Mouse (Mus musculus) c-Kit-positive CD71-positive TER-119-negative erythroid progenitor cells, embryonic 14.5 days (primary cell): ENCODE measurements at regions not wholly inside any gene's neighbourhood (a gene's known extent, or its start where the extent isn't known, plus 50 kb on each side); places are given as distances from the start of the nearest gene placed in this dataset.
"Not testable (repeated sequence)": the region's sequence is repeated elsewhere in the genome, so short reads cannot be mapped to it uniquely, and the experiment has no call there.

Source experiments
- DNase-seq: peaks from one replicate; pipeline ENCODE4 v3.0.0-alpha.2; 2013; ENCODE audit warnings: low read depth

DNA sequence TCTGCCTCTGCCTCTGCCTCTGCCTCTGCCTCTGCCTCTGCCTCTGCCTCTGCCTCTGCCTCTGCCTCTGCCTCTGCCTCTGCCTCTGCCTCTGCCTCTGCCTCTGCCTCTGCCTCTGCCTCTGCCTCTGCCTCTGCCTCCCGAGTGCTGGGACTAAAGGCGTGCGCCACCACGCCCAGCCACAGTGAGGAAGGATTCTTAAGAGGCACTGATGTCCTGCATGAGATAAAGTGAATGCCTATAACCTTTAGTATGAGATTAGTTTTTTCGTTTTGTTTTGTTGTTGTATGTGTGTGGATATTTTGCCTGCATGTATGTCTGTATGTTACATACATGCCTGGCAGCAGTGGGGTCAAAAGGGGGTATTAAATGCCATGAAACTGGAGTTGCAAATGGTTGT, 63.2 kb downstream of the Hlx start:
- not testable (repeated sequence) for DNase-seq

- DNase-seq: no peak
Measured at GRCm38 (mm10) chr1:184668428-184668827, 64.0 kb downstream of the Hlx start.

DNA sequence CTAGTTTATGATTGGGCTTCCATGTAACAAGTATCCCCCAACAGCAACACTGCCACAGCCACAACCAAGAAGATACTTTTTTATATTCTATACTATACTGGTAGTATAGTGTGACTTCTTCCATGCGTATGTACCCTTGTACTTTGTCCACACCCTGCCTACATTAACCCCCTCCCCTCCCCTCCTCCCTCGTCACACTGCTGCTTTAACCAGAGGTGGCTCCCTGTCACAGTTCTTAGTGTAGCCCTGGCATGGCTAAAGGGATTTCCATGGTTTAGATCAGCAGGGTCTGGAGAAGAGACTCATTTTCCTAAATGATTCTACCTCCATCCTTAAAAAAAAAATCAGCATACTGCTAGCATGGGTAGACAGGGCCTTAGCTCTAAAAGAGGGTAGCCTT, 64.4 kb downstream of the Hlx start:
- no peak for DNase-seq

- no peak for DNase-seq
Measured at GRCm38 (mm10) chr1:184665243-184665642, 67.2 kb downstream of the Hlx start.

- DNase-seq: no peak
Measured at GRCm38 (mm10) chr1:184664098-184664375, 68.4 kb downstream of the Hlx start.

- no peak for DNase-seq
Measured at GRCm38 (mm10) chr1:184663300-184664097, 68.9 kb downstream of the Hlx start.

GRCm38 (mm10) chr1:184650541-184651105, 81.8 kb downstream of the Hlx start:
- DNase-seq: no peak

DNA sequence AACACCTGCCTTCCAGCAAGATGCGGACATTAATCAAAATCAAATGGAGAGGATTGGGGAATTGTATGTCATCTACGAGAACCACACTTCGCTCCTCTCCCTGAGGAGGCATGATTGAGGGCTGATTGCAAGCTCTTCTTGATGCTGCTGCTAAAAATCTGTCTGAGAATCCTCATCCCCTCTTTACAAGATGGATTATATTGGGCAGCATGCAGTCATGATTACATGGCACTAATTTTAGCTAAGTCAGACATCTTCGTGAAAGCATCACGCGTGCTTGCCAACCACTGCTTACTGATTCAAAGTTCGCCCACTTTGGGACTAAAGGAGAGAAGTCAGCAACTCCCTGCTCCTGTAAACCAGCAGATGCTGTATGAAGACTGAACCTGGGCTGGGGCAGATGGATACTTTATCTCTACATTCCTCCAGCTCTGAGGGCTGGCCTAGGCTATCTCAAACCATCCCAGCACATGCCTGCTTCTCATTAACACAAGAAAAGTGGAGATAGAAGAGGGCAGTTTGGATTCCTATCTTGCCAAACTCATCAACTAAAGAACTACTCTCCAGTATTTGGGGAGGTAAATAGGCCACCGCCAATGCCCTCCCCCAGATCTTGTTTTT, 84.4 kb downstream of the Hlx start:
- DNase-seq: no peak

DNA sequence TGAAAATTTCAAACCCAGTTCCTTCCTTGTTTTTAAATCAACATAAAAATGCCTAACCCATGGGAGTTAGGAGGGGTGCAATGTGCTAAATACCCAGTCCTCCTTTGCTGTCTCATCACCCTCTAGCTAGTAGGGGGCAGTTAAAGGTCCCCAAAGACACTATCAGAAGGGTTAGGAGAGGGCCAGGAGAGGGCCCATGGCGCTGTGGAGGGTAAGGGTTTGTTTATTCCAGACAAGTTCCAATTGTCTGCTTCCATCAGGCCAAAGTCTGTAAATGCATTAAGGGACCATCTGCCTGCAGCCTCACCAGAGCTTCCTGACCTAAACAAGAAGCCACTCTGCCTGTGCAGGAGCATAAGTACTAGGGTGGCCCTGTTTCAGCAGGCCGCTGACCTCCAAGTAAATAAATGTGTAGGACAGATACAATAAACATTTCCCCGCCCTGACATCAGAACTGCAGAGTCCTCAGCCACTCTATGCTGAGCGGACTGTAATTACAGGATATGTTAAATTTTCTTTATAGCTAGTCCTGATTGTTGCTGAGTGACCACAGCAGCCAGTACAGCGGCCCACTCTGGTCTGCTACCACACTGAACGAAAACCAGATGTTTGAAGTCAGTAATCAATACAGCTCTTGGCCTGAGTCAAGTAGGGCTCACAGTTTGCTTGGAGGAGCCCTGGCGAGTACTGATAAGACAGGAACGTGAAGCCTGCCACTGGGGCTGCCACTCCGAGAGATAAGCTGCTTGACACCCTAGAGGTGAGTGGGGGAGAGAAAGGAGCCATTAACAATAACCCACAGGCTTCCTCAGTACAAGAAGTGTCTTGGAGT, 87.4 kb downstream of the Hlx start:
- DNase-seq: peak; percentile 75

DNA sequence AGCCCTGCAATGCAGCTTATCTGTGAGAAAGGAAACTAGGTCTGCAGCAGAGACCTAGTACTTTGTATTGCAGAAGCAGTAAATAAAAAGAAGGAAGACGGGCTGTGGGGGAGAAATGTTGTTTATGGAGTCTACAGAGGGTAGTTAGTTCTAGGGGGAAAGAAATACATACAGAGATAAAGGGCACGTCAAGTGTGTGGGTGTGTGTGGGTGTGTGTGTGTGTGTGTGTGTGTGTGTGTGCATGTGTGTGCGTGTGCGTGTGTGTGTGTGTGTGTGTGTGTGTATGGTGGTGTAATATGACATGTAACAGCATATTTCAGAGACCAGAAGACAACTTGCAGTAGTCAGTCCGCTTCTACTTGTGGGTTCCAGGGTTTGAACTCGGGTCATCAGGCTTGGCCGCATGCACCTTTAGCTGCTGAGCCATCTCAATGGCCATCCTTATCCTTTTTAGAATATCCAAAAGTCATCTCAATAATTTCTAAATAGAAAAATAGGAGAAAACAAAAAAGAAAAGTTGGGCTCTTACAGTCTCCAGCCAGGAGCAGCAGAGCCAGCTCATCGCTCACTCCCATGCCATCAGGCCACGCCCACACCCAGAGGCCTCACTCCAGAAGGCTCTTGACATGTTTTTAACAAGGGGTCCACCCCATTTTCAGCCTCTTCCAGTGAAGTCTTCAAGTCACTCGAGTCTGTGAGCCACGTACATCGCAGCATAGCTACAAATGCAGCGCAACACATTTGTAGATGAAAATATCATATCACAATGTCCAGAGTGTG, 101.5 kb downstream of the Hlx start:
- DNase-seq: no peak

DNA sequence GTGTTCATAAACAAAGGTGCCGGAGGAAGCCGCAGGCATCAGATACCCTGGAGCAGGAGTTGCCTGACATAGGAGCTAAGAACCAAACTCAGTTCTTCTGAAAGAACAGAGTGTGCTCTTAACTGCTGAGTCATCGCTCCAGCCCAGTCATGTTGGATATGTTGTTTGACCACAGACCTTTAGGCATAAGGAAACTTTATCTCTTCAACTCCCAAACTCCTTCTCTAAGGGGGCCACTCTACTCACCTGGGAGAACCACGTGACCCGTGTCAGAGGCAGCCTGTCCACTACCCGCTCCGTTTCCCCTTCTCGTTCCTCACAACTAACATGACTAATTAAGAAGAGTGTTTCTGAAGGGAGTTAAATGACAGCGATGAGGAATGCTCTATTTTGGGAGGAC, 103.2 kb downstream of the Hlx start:
- DNase-seq: no peak

- no peak for DNase-seq
Measured at GRCm38 (mm10) chr1:184628566-184629168, 103.8 kb downstream of the Hlx start.

- no peak for DNase-seq
Measured at GRCm38 (mm10) chr1:184622462-184622861, 110.0 kb downstream of the Hlx start.

DNA sequence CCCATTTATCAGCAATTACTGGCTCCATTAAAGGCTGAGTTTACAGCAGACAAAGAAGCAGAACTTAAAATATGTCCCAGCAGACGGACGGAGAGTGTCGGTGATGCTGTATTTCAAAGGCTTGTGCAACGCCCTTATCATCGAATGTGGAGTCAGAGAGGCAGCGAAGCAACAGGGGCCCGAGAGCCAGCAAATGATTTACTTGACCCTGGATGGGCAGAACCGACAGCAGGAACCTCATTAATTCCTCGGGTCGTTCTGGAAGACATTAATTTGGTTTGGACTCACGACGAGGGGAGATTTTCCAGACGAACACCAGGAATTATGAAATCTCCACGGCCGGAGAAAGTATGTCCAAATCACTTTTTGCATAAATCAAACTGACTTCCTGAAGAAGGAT, 110.5 kb downstream of the Hlx start:
- no peak for DNase-seq

DNA sequence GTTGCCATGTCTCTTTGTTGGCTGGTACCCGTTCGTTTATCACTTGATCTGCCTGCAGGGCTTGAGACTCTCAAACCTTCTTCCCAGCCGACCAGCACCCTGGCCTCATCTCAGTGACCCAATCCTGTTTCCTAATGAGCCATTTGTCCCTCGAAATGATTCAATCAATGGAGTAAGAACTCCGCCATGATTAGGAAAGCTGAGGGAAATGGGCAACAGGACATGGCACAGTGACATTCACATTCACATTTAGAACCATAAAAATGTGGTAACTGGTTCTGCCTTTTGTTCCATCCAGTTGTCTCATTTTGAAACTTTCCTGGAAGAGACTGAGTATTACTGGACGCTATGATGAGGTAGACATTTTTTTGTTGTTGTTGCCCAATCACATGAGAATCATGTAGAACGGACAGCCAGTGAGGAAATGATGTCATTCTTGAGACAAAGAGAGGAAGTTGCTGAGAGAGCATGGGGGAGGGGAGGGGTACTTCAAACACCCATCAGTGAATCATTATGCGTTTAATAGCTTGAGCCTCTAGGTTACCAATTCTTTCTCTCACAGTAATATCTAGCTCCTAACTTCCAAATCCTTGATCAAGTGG, 114.5 kb downstream of the Hlx start:
- no peak for DNase-seq

- DNase-seq: no peak
Measured at GRCm38 (mm10) chr1:184615991-184616390, 116.4 kb downstream of the Hlx start.

DNA sequence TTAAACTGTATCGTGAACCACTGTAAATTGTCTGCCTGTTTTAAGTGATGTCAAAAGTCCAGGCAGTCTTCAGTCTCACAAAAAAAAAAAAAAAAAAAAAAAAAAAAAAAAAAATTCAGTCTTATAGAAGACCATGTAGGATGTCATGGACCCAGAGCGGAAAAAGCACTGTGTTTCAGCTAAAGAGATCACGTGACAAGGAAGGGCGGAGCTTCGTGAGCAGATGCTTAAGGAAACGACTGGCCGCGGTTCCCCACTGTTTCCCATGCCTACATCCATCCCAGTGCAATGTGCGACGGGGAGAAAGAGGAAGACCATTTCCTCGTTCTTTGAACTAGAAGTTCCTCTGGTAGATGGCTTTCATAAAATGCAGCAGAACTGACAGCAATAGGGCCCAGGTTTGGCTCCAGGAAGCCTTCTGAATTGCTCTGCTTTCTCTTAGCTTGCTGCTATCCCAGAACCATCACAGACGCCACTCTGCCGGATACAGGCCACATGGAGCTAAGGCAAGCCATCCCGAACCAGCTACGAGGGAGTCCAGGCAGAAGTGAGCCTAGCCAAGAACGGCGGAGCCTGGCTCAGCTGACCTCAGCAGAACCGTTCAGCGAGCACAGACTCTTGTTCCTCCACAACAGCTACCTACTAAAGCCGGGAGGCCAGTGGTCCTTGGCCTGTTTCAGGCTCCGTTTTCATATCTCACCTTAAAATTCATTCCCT, 117.6 kb downstream of the Hlx start:
- DNase-seq: no peak

GRCm38 (mm10) chr1:184612880-184613279, 119.5 kb downstream of the Hlx start:
- no peak for DNase-seq

DNA sequence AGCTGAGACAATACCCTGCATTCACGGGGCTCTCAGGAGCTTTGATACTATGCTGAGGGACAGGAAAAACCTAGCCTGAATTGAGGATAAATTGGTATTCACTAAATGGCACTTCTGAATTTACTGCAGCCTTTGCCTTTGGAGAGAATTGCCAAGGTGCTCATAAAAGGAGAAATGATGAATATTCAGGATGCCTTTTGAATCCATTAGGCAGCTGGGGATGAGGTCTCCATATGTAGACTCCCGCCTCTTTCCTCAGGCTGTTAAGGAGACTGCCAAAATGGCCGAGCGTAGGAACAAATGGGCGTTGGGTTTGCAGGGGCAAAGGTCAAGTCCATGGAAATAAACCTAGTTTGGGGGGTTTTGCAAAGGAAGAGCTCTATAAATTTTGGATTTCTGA, 123.5 kb downstream of the Hlx start:
- DNase-seq: no peak

DNA sequence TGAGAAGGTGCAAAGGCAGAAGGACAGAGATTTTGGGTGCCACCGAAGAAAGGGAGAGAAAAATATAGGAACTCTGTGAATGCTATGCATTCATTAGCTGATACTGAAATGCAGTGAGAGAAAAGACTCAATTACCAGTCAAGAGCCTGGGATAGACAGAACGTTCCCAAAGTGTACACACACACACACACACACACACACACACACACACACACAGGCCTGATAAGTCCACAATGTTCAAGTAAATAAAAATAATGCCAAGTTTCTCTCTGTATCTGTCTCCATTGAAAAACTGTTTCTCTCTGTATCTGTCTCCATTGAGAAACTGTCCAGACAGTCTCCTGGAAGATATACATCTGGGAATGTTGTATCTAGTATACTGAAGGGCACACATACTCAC, 124.1 kb downstream of the Hlx start:
- no peak for DNase-seq

GRCm38 (mm10) chr1:184606541-184606940, 125.9 kb downstream of the Hlx start:
- DNase-seq: no peak
